Mouse (Mus musculus) heart, embryonic 15.5 days (tissue): ENCODE measurements around the gene Llph. TPM values are rescaled to one million over a fixed set of nuclear protein-coding genes. Genes with fewer than 3 reads are reported as not detected.
A peak's percentile ranks its signal among the peaks of the same experiment; 100 is the strongest.
"Not testable (repeated sequence)": the region's sequence is repeated elsewhere in the genome, so short reads cannot be mapped to it uniquely, and the experiment has no call there.

ENCODE experiments used
- ATAC-seq: fragments of 200-750 bp; cut with Nextera tagmentation; replicated peaks from 2 replicates; pipeline ENCODE4 v1.8.0; 2017; ENCODE audit warnings: low read depth, moderate TSS enrichment; ENCODE audit not compliant: insufficient number of reproducible peaks, insufficient read depth, low FRiP score
- H3K27ac ChIP-seq: fragments of 300-500 bp; sonication (generic); 2 replicates; pipeline ENCODE4 v1.5.1; 2015; ENCODE audit warnings: mild to moderate bottlenecking, inconsistent platforms
- H3K27me3 ChIP-seq: fragments of 300-500 bp; sonication (generic); 2 replicates; pipeline ENCODE4 v1.6.1; 2015; ENCODE audit warnings: inconsistent platforms
- H3K36me3 ChIP-seq: fragments of 300-500 bp; sonication (generic); 2 replicates; pipeline ENCODE4 v1.6.1; 2015; ENCODE audit warnings: mild to moderate bottlenecking, inconsistent platforms
- H3K4me1 ChIP-seq: fragments of 300-500 bp; sonication (generic); replicated peaks from 2 replicates; pipeline ENCODE4 v1.6.1; 2015; ENCODE audit warnings: inconsistent platforms
- H3K4me2 ChIP-seq: fragments of 300-500 bp; sonication (generic); 2 replicates; pipeline ENCODE4 v1.6.1; 2015; ENCODE audit warnings: inconsistent platforms, mild to moderate bottlenecking, moderate library complexity
- H3K4me3 ChIP-seq: fragments of 300-500 bp; sonication (generic); 2 replicates; pipeline ENCODE4 v1.5.1; 2015; ENCODE audit warnings: mild to moderate bottlenecking, inconsistent platforms
- H3K9ac ChIP-seq: fragments of 300-500 bp; sonication (generic); 2 replicates; pipeline ENCODE4 v1.6.1; 2015; ENCODE audit warnings: mild to moderate bottlenecking, inconsistent platforms
- H3K9me3 ChIP-seq: fragments of 300-500 bp; sonication (generic); replicated peaks from 2 replicates; pipeline ENCODE4 v1.6.1; 2016; ENCODE audit warnings: inconsistent platforms
- WGBS: fragments of 180-500 bp; shearing (Covaris S2); methylation state at CpG from one replicate; pipeline ENCODE4 v1.1.7; 2015; ENCODE audit warnings: mixed read lengths; 5-methylcytosine and 5-hydroxymethylcytosine counted together
- polyA plus RNA-seq: library from polyadenylated mRNA; unstranded; fragments of >200 nt; fragmentation: Nextera tagmentation; extraction: Ambion mirVana; gene quantifications from 2 replicates; pipeline ENCODE4 v1.2.1, GENCODE M21; 2015

Llph gene
- polyA plus RNA-seq, 1 experiment from 2014 or later: 26.0 TPM

DNA sequence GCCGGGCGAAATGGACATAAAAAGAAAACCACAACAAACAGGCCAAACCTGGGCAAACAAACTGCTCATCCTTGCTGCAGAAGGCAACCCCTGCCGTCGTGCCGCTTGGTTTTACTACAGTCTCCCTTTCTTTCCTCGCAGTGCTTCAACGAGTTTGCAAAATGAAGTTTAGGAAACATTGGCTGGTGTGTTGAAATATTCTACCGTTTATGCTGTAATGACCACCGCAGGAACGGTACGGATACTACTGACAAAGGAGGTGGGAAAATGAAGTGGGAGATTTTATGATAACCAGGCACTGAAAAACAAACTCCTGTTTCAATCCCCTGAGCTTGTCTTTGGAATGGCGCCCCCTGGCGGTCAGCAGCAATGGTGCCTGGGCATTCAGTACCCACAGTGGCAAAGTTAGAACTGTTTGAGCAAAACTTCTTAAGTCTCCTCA is 24.9 kb upstream of the Llph start, which contains the start of gene Irak3:
TSS of gene Irak3 (minus strand) at position 170 of the 442 bp plus-strand sequence.
- Histone ChIP-seq H3K9me3 (no peaks in the 10 kb centered on the region), H3K36me3 (no peaks in the 10 kb centered on the region), H3K27ac (no peak within 1 kb of the TSS), H3K4me1 (peaks cover 8% of the 10 kb centered on the region), H3K4me3 (peak within 1 kb of the TSS; percentile 66), H3K9ac (peak within 1 kb of the TSS; percentile 45), H3K27me3 (peaks cover 9% of the 10 kb centered on the region; the same call in 1 of the 2 replicates), H3K4me2 (peak within 1 kb of the TSS; percentile 99)
- ATAC-seq: peak; percentile 42
- under 1% methylated on average over 13 of the region's 13 CpGs for WGBS

DNA sequence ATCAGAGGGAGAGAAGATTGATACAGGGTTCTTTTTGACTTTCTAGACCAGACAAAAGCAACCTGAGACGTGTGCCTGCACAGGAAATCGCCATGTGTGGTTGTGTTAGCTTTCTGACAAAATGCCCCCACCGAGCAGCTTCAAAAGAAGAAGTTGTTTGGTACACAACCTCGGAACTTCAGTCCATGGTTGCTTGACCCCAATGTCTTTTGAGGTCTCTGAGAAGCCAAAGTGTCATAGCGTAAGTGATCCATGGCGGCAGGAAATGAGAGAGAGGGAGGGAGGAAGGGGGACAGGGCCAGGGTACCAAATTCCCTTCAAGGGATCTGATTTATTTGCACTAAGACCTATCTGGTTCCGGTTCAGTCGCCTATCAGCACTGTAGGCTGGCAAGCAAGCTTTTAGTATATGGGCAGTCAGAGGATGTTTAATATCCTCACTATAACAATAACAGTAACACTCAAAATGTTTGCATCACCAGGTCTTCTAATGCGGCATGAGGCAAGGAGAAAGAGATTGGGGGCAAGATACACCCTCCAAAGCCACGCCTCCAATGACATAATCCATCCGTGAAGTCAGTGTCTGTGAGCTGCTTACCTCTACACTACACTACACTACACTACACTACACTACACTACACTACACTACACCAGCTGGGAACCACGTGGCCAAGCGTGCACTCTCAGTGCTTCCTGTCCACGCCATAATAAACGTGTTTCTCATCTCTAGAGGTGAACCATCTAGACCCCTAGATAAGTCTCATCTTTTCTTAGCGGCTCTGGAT is 24.2 kb upstream of the Llph start:
- Histone ChIP-seq H3K9me3 (no peaks in the 10 kb centered on the region), H3K27me3 (peaks cover 9% of the 10 kb centered on the region; the same call in 1 of the 2 replicates), H3K36me3 (no peaks in the 10 kb centered on the region), H3K27ac (no peak overlapping the region), H3K9ac (no peak overlapping the region), H3K4me1 (peaks cover 8% of the 10 kb centered on the region), H3K4me2 (no peak overlapping the region; the same call in 1 of the 2 replicates), H3K4me3 (no peak overlapping the region)
- WGBS: 66% methylated on average over 16 of the region's 16 CpGs
- no peak for ATAC-seq

DNA sequence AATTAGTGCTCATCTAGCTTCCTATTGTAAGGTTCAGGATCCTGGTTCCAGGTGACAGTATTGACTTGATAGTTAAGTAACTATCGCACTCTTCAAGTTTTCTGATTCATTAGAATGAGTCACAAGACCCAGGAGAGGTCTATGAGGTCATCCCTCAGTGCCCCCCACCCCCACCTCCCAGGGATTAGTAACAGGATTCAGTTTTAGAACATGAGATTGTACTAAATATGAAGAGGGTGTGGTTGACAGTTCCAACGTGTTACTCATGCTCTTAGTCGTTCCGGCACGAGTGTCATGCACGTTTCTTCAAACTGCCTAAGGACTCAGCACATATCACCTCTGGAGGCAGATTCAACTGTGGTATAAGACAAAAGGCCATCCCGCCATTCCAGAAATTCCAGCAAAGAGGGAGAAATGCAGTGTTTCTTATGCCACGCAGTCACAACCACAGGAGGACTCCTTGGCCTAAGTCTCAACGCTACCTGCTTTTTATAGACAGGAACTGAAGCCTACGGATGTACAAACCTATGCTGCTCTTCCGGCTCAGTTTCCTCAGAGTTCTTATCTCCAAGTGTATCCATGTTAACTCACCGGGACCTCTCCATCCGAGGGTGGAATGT is 22.2 kb upstream of the Llph start:
- 68% methylated on average over 13 of the region's 13 CpGs for WGBS
- H3K9me3 ChIP-seq: no peaks in the 10 kb centered on the region
- no peak overlapping the region for H3K27ac ChIP-seq
- H3K27me3 ChIP-seq: peaks cover 9% of the 10 kb centered on the region; the same call in 1 of the 2 replicates
- H3K4me1 ChIP-seq: peaks cover 11% of the 10 kb centered on the region
- H3K9ac ChIP-seq: no peak overlapping the region
- no peaks in the 10 kb centered on the region for H3K36me3 ChIP-seq
- no peak overlapping the region for H3K4me2 ChIP-seq
- no peak overlapping the region for H3K4me3 ChIP-seq
- ATAC-seq: no peak

DNA sequence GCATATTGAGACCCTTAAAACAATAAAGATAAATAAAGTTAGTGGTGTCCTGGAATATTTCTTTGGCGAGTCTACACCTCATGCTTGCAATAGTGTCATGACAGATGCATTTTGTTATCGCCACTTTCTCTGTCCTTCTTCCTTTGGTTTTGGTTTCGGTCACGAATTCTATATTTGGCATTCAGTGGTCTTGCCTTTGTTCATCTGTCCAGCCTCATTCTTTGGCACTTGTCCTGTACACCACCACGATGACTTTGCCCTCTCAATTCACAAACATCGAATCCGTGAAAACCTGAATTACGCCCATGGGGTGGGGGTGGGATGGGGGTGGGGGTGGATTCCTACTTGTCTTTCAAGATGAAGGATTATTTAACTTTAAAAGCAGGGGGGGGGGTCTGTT is 18.9 kb upstream of the Llph start:
- WGBS: 72% methylated on average over 8 of the region's 8 CpGs
- Histone ChIP-seq H3K4me1 (peaks cover 6% of the 10 kb centered on the region; the same call in 1 of the 2 replicates), H3K27ac (no peak overlapping the region), H3K36me3 (no peaks in the 10 kb centered on the region), H3K4me3 (no peak overlapping the region), H3K4me2 (no peak overlapping the region), H3K27me3 (no peaks in the 10 kb centered on the region; the same call in 1 of the 2 replicates), H3K9ac (no peak overlapping the region), H3K9me3 (no peaks in the 10 kb centered on the region)
- no peak for ATAC-seq

DNA sequence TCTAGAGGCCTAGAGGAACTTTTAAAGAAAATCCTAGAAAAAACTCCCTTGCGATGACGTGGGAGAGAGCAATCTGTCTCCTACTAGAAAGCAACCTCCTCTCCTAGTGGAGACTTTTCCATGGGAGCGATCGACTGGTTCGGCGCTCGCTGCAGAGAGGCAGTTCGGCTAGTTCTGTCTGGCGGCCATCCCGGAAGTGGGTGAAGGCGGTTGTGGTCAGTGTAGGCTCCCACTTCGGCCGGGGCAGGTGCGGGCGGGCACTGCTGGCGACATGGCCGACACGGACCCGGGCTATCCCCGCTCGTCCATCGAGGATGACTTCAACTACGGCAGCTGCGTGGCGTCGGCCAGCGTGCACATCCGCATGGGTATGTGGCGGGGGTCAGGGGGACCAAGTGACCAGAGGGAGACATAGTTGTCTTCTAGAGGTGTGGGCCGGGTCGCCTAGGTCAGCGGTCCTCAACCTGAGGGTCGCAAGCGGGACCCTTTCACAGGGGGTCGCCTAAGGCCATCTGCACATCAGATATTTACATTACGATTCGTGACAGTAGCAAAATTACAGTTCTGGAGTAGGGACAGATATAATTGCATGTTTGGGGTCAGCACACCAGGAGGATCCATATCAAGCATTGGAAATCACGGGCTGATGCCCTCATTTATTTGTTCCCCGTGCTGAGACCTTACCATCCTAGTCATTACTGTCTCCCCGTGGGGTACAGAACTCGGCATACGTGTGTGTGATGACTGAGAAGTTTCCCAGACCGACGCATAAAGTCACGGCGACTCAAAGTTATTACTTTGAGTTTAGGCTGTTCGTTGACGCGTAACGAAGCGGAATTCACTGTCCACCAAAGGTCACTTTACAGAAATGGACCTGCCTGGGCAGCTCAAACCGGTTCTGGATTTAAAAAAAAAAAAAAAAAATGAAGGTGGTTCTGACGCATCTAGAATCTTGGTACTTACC is 18.0 kb upstream of the Llph start:
- Histone ChIP-seq H3K27me3 (no peaks in the 10 kb centered on the region), H3K9me3 (no peaks in the 10 kb centered on the region), H3K4me1 (peaks cover 6% of the 10 kb centered on the region; the same call in 1 of the 2 replicates), H3K27ac (no peak overlapping the region), H3K4me3 (peak overlapping the region; percentile 87), H3K36me3 (no peaks in the 10 kb centered on the region), H3K9ac (peak overlapping the region; percentile 82), H3K4me2 (peak overlapping the region; percentile 68)
- ATAC-seq: peak; percentile 84
- WGBS: 3% methylated on average over 53 of the region's 53 CpGs

DNA sequence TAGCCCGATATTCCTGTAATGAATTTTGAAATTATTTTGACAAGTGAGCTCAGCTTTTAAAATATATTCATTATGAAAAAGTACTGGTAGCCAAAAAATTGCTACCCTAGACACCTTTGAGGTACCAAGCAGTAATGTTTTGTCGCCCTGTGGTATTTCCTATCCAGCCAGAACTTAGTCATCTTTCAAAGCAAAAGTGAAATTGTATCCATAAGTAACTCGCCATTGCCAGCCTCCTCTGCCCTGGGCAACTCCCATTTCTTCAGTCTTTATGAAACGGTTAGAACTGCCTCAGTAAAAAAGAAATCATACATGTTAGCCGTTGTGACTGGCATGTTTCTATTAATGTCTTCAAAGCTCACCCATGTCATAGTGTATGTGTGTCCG is 17.3 kb upstream of the Llph start:
- Histone ChIP-seq H3K27me3 (no peaks in the 10 kb centered on the region), H3K36me3 (no peaks in the 10 kb centered on the region), H3K4me1 (peaks cover 6% of the 10 kb centered on the region; the same call in 1 of the 2 replicates), H3K9me3 (no peaks in the 10 kb centered on the region), H3K27ac (no peak overlapping the region), H3K4me3 (peak overlapping the region; percentile 87), H3K9ac (no peak overlapping the region), H3K4me2 (peak overlapping the region; percentile 68)
- 57% methylated on average over 6 of the region's 6 CpGs for WGBS
- ATAC-seq: no peak

DNA sequence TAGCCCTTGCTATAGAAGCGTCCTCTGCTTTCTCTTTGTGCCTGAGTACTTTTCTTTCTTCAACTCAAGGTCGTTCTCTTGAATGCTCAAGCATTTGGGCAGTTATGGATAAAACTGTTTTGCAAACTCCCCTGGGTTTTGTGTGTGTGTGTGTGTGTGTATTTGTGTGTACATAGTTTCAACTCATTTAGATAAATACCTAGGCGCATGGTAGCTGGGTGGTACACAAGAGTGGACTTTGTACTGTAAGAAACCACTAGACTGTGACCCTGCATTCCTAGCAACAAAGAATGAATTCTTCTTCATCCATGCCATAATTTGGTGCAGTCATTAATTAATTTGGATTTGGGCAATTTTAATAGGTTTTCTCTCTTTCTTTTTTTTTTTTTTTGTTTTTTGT is 16.8 kb upstream of the Llph start:
- 81% methylated on average over 3 of the region's 3 CpGs for WGBS
- Histone ChIP-seq H3K4me3 (peak overlapping the region; percentile 87), H3K9ac (no peak overlapping the region), H3K9me3 (no peaks in the 10 kb centered on the region), H3K4me1 (peaks cover 6% of the 10 kb centered on the region; the same call in 1 of the 2 replicates), H3K36me3 (no peaks in the 10 kb centered on the region), H3K27me3 (no peaks in the 10 kb centered on the region), H3K4me2 (peak overlapping the region; percentile 68), H3K27ac (no peak overlapping the region)
- ATAC-seq: no peak

DNA sequence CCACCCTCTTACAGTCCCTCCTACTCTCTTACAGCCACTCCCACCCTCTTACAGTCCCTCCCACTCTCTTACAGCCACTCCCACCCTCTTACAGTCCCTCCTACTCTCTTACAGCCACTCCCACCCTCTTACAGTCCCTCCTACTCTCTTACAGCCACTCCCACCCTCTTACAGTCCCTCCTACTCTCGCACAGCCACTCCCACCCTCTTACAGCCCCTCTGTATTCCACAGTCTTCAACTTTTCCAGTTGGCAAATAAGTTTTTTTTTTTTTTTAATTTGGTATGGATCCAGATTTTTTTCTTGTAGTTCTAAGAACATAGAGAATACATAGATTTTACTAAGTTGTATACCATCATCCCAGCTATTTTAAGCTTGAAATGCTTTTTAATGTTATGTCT is 9.8 kb upstream of the Llph start:
- not testable (repeated sequence) for H3K9ac ChIP-seq, ATAC-seq, H3K4me3 ChIP-seq, H3K9me3 ChIP-seq, H3K4me1 ChIP-seq, H3K27ac ChIP-seq, H3K27me3 ChIP-seq, H3K4me2 ChIP-seq
- peaks cover 19% of the 10 kb centered on the region for H3K36me3 ChIP-seq
- WGBS: 78% methylated on average over 1 of the region's 1 CpGs

DNA sequence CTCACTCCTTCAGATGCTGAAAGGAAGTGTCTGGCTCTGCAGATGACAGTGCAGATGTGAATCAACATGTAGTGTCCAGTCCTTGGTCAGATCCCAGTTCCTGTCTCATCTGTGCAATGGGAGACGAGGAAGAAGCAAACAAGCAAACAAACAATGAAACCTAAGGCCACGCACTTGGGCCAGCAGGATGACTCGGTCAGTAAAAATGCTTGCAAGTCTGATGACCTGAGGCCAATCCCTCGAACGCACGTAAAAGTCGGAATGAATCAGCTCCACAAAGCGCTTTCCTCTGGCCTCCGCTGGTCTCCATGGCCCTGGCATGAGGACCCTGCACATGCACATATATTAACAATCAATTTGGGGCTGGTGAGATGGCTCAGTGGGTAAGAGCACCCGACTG is 7.9 kb upstream of the Llph start:
- no peak for ATAC-seq
- H3K4me1 ChIP-seq: no peaks in the 10 kb centered on the region
- WGBS: 89% methylated on average over 10 of the region's 10 CpGs

DNA sequence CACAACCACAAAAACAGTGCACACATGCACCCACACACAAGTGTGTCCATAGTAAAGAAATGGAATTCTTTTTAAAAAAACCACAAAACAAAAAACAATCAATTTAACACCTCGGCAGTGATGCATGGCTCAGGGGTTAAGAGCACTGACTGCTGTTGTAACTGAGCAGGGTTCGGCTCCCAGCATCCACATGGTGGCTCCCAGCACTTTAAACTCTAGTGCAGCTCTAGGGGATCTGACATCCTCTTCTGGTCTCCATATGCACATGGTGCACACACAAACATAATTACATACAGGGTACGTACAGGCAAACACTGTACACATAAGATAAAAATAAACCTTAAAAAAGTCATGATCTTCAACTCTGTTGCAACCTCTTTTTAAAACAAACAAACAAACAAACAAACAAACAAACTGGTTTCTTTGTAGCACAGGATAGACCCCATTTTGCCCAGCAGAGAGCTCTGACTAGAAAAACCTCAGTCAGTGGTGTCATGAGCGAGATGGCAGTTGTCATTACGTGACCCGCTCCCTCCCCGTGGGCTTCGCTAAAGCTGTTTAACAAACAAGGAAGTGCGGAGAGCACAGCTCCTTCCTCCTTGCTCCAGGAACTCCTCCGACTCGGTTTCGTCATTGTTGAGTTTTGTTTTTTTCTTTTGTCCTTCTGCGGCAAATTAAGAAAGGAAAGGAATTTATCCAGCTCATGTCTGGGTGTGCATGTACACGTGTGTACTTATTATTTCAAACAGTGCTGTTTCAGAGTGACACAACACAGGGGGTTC is 7.1 kb upstream of the Llph start:
- H3K4me3 ChIP-seq: no peak overlapping the region
- 75% methylated on average over 14 of the region's 14 CpGs for WGBS
- peaks cover 27% of the 10 kb centered on the region for H3K36me3 ChIP-seq
- no peaks in the 10 kb centered on the region for H3K9me3 ChIP-seq
- H3K9ac ChIP-seq: no peak overlapping the region
- H3K4me2 ChIP-seq: no peak overlapping the region
- no peaks in the 10 kb centered on the region for H3K4me1 ChIP-seq
- ATAC-seq: no peak
- H3K27ac ChIP-seq: 0 out of 2 replicates have a peak overlapping the region, but pooled peaks have one; percentile 26
- no peaks in the 10 kb centered on the region for H3K27me3 ChIP-seq

More for the DNA sequence above, 7.9 kb upstream of the Llph start:
- Histone ChIP-seq H3K4me2 (no peak overlapping the region), H3K9me3 (no peaks in the 10 kb centered on the region), H3K27me3 (no peaks in the 10 kb centered on the region), H3K27ac (no peak overlapping the region), H3K9ac (no peak overlapping the region), H3K4me3 (no peak overlapping the region), H3K36me3 (peaks cover 22% of the 10 kb centered on the region)
